Mouse (Mus musculus): ENCODE data around the gene Slc35g3.

DNA sequence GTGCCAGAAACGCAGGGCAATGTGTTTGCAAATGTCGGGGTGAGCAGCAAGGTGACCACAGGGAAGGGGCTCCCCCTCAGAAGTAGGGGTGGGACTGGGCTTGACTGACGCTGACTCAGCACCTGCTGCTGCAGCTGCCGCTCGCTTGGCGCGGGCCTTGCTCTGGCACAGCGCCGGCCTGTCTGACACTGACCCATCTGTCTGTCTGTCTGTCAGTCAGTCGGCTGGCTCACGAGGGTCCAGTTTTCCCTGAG lies 38.3 kb upstream of the Slc35g3 start:
- no peak for TF ChIP-seq CTCF (IDR thresholded peaks at IDR 0.05; ENCODE audit: insufficient read depth, low read length)
- TF ChIP-seq POLR2A (IDR thresholded peaks at IDR 0.05; ENCODE audit: borderline replicate concordance, extremely low read depth, low read depth, low read length) = no peak

Data from lung, adult 2 months (tissue).